Mouse (Mus musculus) kidney, adult 2 months (tissue): ENCODE data around the gene Slfn5.
"Not testable (repeated sequence)": the region's sequence is repeated elsewhere in the genome, so short reads cannot be mapped to it uniquely, and the experiment has no call there.

Experiments used
- CTCF ChIP-seq: fragments of 200-500 bp; conservative IDR thresholded peaks from 2 replicates; pipeline ENCODE4 v1.5.1; 2011; ENCODE audit warnings: low read depth, mild to moderate bottlenecking, control low read depth, low read length, moderate library complexity, mixed read lengths; ENCODE audit not compliant: insufficient read depth, insufficient read length
- POLR2A ChIP-seq: fragments of 200-500 bp; IDR thresholded peaks from one replicate; pipeline ENCODE4 v1.6.1; 2011; ENCODE audit warnings: low read depth, low read length, control low read depth

DNA sequence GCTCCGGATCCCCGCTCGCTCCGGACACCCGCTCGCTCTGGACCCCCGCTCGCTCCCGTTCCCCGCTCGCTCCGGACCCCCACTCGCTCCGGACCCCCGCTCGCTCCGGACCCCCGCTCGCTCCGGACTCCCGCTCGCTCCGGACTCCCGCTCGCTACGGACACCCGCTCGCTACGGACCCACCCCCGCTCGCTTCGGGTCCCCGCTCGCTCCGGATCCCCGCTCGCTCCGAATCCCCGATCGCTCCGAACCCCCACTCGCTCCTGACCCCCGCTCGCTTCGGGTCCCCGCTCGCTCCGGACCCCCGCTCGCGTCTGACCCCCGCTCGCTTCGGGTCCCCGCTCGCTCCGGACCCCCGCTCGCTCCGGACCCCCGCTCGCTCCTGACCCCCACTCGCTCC lies 20.0 kb upstream of the Slfn5 start:
- not testable (repeated sequence) for TF ChIP-seq CTCF, POLR2A
